Mouse (Mus musculus): ENCODE results near the gene Frmd5. TPM values are rescaled to one million over a fixed set of nuclear protein-coding genes. Genes with fewer than 3 reads are reported as not detected.

Gene Frmd5
- total RNA-seq, 1 experiment from 2014 or later = 208 TPM

- no peak for DNase-seq
Observed at GRCm38 (mm10) chr2:121682361-121682760, 124.5 kb downstream of the Frmd5 start.

- no peak for DNase-seq
Observed at GRCm38 (mm10) chr2:121679711-121680110, 127.2 kb downstream of the Frmd5 start.

- DNase-seq = no peak
Observed at GRCm38 (mm10) chr2:121677649-121677986, 129.3 kb downstream of the Frmd5 start.

- DNase-seq = no peak
Observed at GRCm38 (mm10) chr2:121676951-121677648, 129.8 kb downstream of the Frmd5 start.

- no peak for DNase-seq
Observed at GRCm38 (mm10) chr2:121675895-121676294, 131.0 kb downstream of the Frmd5 start.

GRCm38 (mm10) chr2:121675136-121675535, 131.8 kb downstream of the Frmd5 start:
- no peak for DNase-seq

- no peak for DNase-seq
Observed at GRCm38 (mm10) chr2:121674211-121674610, 132.7 kb downstream of the Frmd5 start.

- no peak for DNase-seq
Observed at GRCm38 (mm10) chr2:121669846-121670245, 137.0 kb downstream of the Frmd5 start.

- DNase-seq = no peak
Observed at GRCm38 (mm10) chr2:121668256-121668655, 138.6 kb downstream of the Frmd5 start.

- peak; percentile 37 for DNase-seq
Observed at GRCm38 (mm10) chr2:121661160-121661502, 145.8 kb downstream of the Frmd5 start.

- no peak for DNase-seq
Observed at GRCm38 (mm10) chr2:121660461-121661159, 146.3 kb downstream of the Frmd5 start.

- DNase-seq = no peak
Observed at GRCm38 (mm10) chr2:121659350-121659749, 147.5 kb downstream of the Frmd5 start.

- no peak for DNase-seq
Observed at GRCm38 (mm10) chr2:121658123-121658767, 148.6 kb downstream of the Frmd5 start.

GRCm38 (mm10) chr2:121655966-121656365, 150.9 kb downstream of the Frmd5 start:
- DNase-seq = peak; percentile 27

GRCm38 (mm10) chr2:121655106-121655505, 151.8 kb downstream of the Frmd5 start:
- DNase-seq = no peak

- no peak for DNase-seq
Observed at GRCm38 (mm10) chr2:121646528-121646927, 160.4 kb downstream of the Frmd5 start.

GRCm38 (mm10) chr2:121642934-121643333, 164.0 kb downstream of the Frmd5 start:
- no peak for DNase-seq

- DNase-seq = no peak
Observed at GRCm38 (mm10) chr2:121632091-121632490, 174.8 kb downstream of the Frmd5 start.

GRCm38 (mm10) chr2:121630286-121630685, 176.6 kb downstream of the Frmd5 start:
- no peak for DNase-seq

GRCm38 (mm10) chr2:121628290-121628689, 178.6 kb downstream of the Frmd5 start:
- DNase-seq = no peak

GRCm38 (mm10) chr2:121625901-121626300, 181.0 kb downstream of the Frmd5 start:
- no peak for DNase-seq

GRCm38 (mm10) chr2:121621262-121622163, 185.4 kb downstream of the Frmd5 start:
- no peak for DNase-seq

Data from adrenal gland, postnatal 25 days (tissue).